Comparison of ENCODE assay signal across 13 mouse cellular contexts in genomic region chr7:64239806-64240315, GRCm38 (mm10). TPM values are rescaled to one million over a fixed set of nuclear protein-coding genes. Genes with fewer than 3 reads are reported as not detected.
DNase-seq lines count a peak whose midpoint lies in the region; ATAC-seq lines count a peak whose summit lies in the region.
"Had no signal": no experiment of that assay in that cellular context is flagged by ENCODE, and none has a peak within 500 bp of the region (broad histone marks: within the 10 kb centered on the region; RNA-seq: fewer than 3 reads in every experiment).

No protein-coding gene starts in this region.

- no peak for ATAC-seq in kidney, embryonic 14.5 days (ENCODE audit: low FRiP score, low TSS enrichment)
- ATAC-seq in midbrain, embryonic 11.5 days (ENCODE audit: low FRiP score), result no peak
- no peak for ATAC-seq in midbrain, embryonic 13.5 days
- no peak for ATAC-seq in limb, embryonic 15.5 days (ENCODE audit: insufficient number of reproducible peaks, low FRiP score, low TSS enrichment, low read depth)
- no peak for ATAC-seq in forebrain, embryonic 16.5 days

- H3K4me2 ChIP-seq in kidney, embryonic 14.5 days (replicated peaks; ENCODE audit: low read depth, low read length), result no peak overlapping the region
- no peak overlapping the region for H3K4me2 ChIP-seq in midbrain, embryonic 11.5 days
- no peak overlapping the region for H3K4me2 ChIP-seq in midbrain, embryonic 13.5 days (replicated peaks)
- H3K4me2 ChIP-seq in limb, embryonic 15.5 days, result no peak overlapping the region
- H3K4me2 ChIP-seq in forebrain, embryonic 16.5 days (ENCODE audit: low read length), result no peak overlapping the region
- H3K4me2 ChIP-seq: heart, embryonic 13.5 days; midbrain, embryonic 12.5 days; neural tube, embryonic 15.5 days had no signal

- WGBS in kidney, embryonic 14.5 days, result 85% methylated on average over 4 of the region's 4 CpGs
- whole genome bisulfite sequencing in midbrain, embryonic 11.5 days, result 89% methylated on average over 4 of the region's 4 CpGs
- 87% methylated on average over 4 of the region's 4 CpGs for WGBS in midbrain, embryonic 13.5 days
- WGBS in limb, embryonic 15.5 days, result 36% methylated on average over 4 of the region's 4 CpGs
- 46% methylated on average over 4 of the region's 4 CpGs for WGBS in forebrain, embryonic 16.5 days

- no peaks in the 10 kb centered on the region for H3K9me3 ChIP-seq in kidney, embryonic 14.5 days (ENCODE audit: control insufficient read depth, low read length)
- no peaks in the 10 kb centered on the region for H3K9me3 ChIP-seq in midbrain, embryonic 11.5 days (ENCODE audit: control insufficient read depth, low read length)
- no peaks in the 10 kb centered on the region for H3K9me3 ChIP-seq in midbrain, embryonic 13.5 days
- H3K9me3 ChIP-seq in limb, embryonic 15.5 days, result no peaks in the 10 kb centered on the region
- H3K9me3 ChIP-seq in forebrain, embryonic 16.5 days (ENCODE audit: control insufficient read depth, low read length), result no peaks in the 10 kb centered on the region
- H3K9me3 ChIP-seq: heart, embryonic 13.5 days; midbrain, embryonic 12.5 days; neural tube, embryonic 15.5 days had no signal

- no peak overlapping the region for H3K9ac ChIP-seq in kidney, embryonic 14.5 days (ENCODE audit: low read depth, low read length)
- no peak overlapping the region for H3K9ac ChIP-seq in midbrain, embryonic 11.5 days (ENCODE audit: low read length)
- H3K9ac ChIP-seq in midbrain, embryonic 13.5 days (replicated peaks), result no peak overlapping the region
- H3K9ac ChIP-seq in limb, embryonic 15.5 days, result no peak overlapping the region
- no peak overlapping the region for H3K9ac ChIP-seq in forebrain, embryonic 16.5 days (replicated peaks; ENCODE audit: low read depth, low read length)
- H3K9ac ChIP-seq: heart, embryonic 13.5 days; midbrain, embryonic 12.5 days; neural tube, embryonic 15.5 days had no signal

- H3K36me3 ChIP-seq in kidney, embryonic 14.5 days (ENCODE audit: control insufficient read depth, insufficient read depth, low read length), result no peaks in the 10 kb centered on the region
- no peaks in the 10 kb centered on the region for H3K36me3 ChIP-seq in midbrain, embryonic 11.5 days (ENCODE audit: control insufficient read depth, insufficient read depth, low read length)
- no peaks in the 10 kb centered on the region for H3K36me3 ChIP-seq in midbrain, embryonic 13.5 days
- H3K36me3 ChIP-seq in limb, embryonic 15.5 days, result no peaks in the 10 kb centered on the region
- no peaks in the 10 kb centered on the region for H3K36me3 ChIP-seq in forebrain, embryonic 16.5 days (ENCODE audit: control insufficient read depth, insufficient read depth)
- H3K36me3 ChIP-seq: heart, embryonic 13.5 days; midbrain, embryonic 12.5 days; neural tube, embryonic 15.5 days had no signal

- no peaks in the 10 kb centered on the region for H3K27me3 ChIP-seq in kidney, embryonic 14.5 days (ENCODE audit: control insufficient read depth, insufficient read depth, low read length)
- no peaks in the 10 kb centered on the region for H3K27me3 ChIP-seq in midbrain, embryonic 11.5 days (ENCODE audit: control insufficient read depth, insufficient read depth, low read length)
- H3K27me3 ChIP-seq in midbrain, embryonic 13.5 days, result no peaks in the 10 kb centered on the region
- no peaks in the 10 kb centered on the region for H3K27me3 ChIP-seq in limb, embryonic 15.5 days
- H3K27me3 ChIP-seq in forebrain, embryonic 16.5 days (replicated peaks; ENCODE audit: control insufficient read depth, insufficient read depth, low read length), result no peaks in the 10 kb centered on the region
- H3K27me3 ChIP-seq: heart, embryonic 13.5 days; midbrain, embryonic 12.5 days; neural tube, embryonic 15.5 days had no signal

- DNase-seq in kidney, adult 8-10 months, result peak; percentile 5 to 6
- DNase-seq in midbrain, embryonic 11.5 days (ENCODE audit: low spot score, missing footprints), result peak; percentile 6
- DNase-seq in cerebellum, postnatal 10 days, result peak; percentile 79 to 80
- no peak for DNase-seq in spleen, postnatal 10 days (ENCODE audit: low spot score in 2 of 2)
- DNase-seq: lung, adult 2 months; right cerebral cortex, postnatal 4 days had no signal

- H3K4me3 ChIP-seq in kidney, embryonic 14.5 days (ENCODE audit: low read length), result no peak overlapping the region
- no peak overlapping the region for H3K4me3 ChIP-seq in midbrain, embryonic 11.5 days (ENCODE audit: low read depth, low read length)
- H3K4me3 ChIP-seq in midbrain, embryonic 13.5 days (replicated peaks), result no peak overlapping the region
- H3K4me3 ChIP-seq in limb, embryonic 15.5 days, result no peak overlapping the region
- no peak overlapping the region for H3K4me3 ChIP-seq in forebrain, embryonic 16.5 days (replicated peaks; ENCODE audit: low read length)
- H3K4me3 ChIP-seq: heart, embryonic 13.5 days; midbrain, embryonic 12.5 days; neural tube, embryonic 15.5 days had no signal

- no peak overlapping the region for H3K27ac ChIP-seq in kidney, embryonic 14.5 days (ENCODE audit: low read depth, low read length)
- H3K27ac ChIP-seq in midbrain, embryonic 11.5 days (ENCODE audit: low read depth, low read length), result no peak overlapping the region
- no peak overlapping the region for H3K27ac ChIP-seq in midbrain, embryonic 13.5 days
- H3K27ac ChIP-seq in limb, embryonic 15.5 days, result peak overlapping the region; percentile 63; the same call in 1 of the 2 replicates
- no peak overlapping the region for H3K27ac ChIP-seq in forebrain, embryonic 16.5 days (ENCODE audit: low read length)
- H3K27ac ChIP-seq: heart, embryonic 13.5 days; midbrain, embryonic 12.5 days; neural tube, embryonic 15.5 days had no signal

- H3K4me1 ChIP-seq in kidney, embryonic 14.5 days (ENCODE audit: control insufficient read depth, insufficient read depth, low read length), result no peaks in the 10 kb centered on the region
- no peaks in the 10 kb centered on the region for H3K4me1 ChIP-seq in midbrain, embryonic 11.5 days (ENCODE audit: control insufficient read depth, insufficient read depth, low read length)
- H3K4me1 ChIP-seq in midbrain, embryonic 13.5 days (replicated peaks), result no peaks in the 10 kb centered on the region
- peaks cover 17% of the 10 kb centered on the region for H3K4me1 ChIP-seq in limb, embryonic 15.5 days
- H3K4me1 ChIP-seq in forebrain, embryonic 16.5 days (replicated peaks; ENCODE audit: control insufficient read depth, insufficient read depth, low read length), result no peaks in the 10 kb centered on the region; the same call in 1 of the 2 replicates
- H3K4me1 ChIP-seq: heart, embryonic 13.5 days; midbrain, embryonic 12.5 days; neural tube, embryonic 15.5 days had no signal

RNA-seq across cellular contexts. Expression of gene Mtmr10, which starts 47.6 kb away (rescaled TPM):
- 5.8 and 12.5 TPM in 2 replicates for polyA plus RNA-seq in kidney, embryonic 14.5 days (2014; fragmentation: Nextera tagmentation; extraction: Ambion mirVana)
- 17.7 and 17.8 TPM in 2 replicates for polyA plus RNA-seq in midbrain, embryonic 11.5 days (2014; fragmentation: Nextera tagmentation; extraction: Ambion mirVana)
- 9.9 and 10.9 TPM in 2 replicates for polyA plus RNA-seq in midbrain, embryonic 13.5 days (2015; fragmentation: Nextera tagmentation; extraction: Ambion mirVana)
- 15.1 and 15.5 TPM in 2 replicates for polyA plus RNA-seq in limb, embryonic 15.5 days (2015; fragmentation: Nextera tagmentation; extraction: Ambion mirVana)
- 8.8 and 9.3 TPM in 2 replicates for polyA plus RNA-seq in forebrain, embryonic 16.5 days (2015; fragmentation: Nextera tagmentation; extraction: Ambion mirVana)

Comparison
In these comparisons a context has a peak if more than half of its experiments do, and no peak if none do; other contexts are left out.
1. DNase-seq: peak in kidney, adult 8-10 months (2 of 2), midbrain, embryonic 11.5 days (single experiment) and cerebellum, postnatal 10 days (2 of 2); none in spleen, postnatal 10 days (0 of 2).